Mouse (Mus musculus) left cerebral cortex, adult 18-20 months (tissue): ENCODE results near the gene Ormdl1. TPM values are rescaled to one million over a fixed set of nuclear protein-coding genes. Genes with fewer than 3 reads are reported as not detected.
"Not testable (repeated sequence)": the region's sequence is repeated elsewhere in the genome, so short reads cannot be mapped to it uniquely, and the experiment has no call there.

Experiments used
- DNase-seq, 2 experiments: peaks; one replicate each; pipeline ENCODE4 v3.0.0; 2021 to 2022; ENCODE audit warnings: low spot score in 2 of 2, mixed read lengths in 1 of 2
- long read RNA-seq, 2 experiments: library from polyadenylated mRNA; stranded (forward); transcript quantifications; one replicate each; pipeline ENCODE4 v2.0.0; 2021
- total RNA-seq, 2 experiments: library from RNA; stranded (reverse); gene quantifications; 2 replicates each; pipeline ENCODE4 v1.2.3; 2021

Gene Ormdl1
- 1 to 10 TPM; 8.3 to 9.9 TPM for total RNA-seq
- long read RNA-seq, experiment 1, transcript Ormdl1-201 (4 exons, 1,910 nt), result major isoform, 17 of 21 reads
- long read RNA-seq, experiment 1, partial matches to known transcripts, result 1 of 21 reads
- long read RNA-seq, experiment 1, other reads (novel, unspliced or antisense), result 3 of 21 reads
- long read RNA-seq, experiment 2, transcript Ormdl1-201 (4 exons, 1,910 nt), result major isoform, 16 of 18 reads
- long read RNA-seq, experiment 2, partial matches to known transcripts, result 0 of 18 reads
- long read RNA-seq, experiment 2, other reads (novel, unspliced or antisense), result 2 of 18 reads

- DNase-seq, result peak; percentile 97
Measured at GRCm38 (mm10) chr1:53296581-53297383, at the start of gene Ormdl1, which contains the start of the genes Pms1 and Gm28778. Ormdl1 (plus strand) TSS chr1:53297095. Pms1 (minus strand) TSS chr1:53297018. Gm28778 (plus strand) TSS chr1:53297111.

GRCm38 (mm10) chr1:53264958-53265612 is 31.8 kb upstream of the Ormdl1 start:
- not testable (repeated sequence) for DNase-seq

- DNase-seq, result no peak
Measured at GRCm38 (mm10) chr1:53269901-53270300, 27.0 kb upstream of the Ormdl1 start.

GRCm38 (mm10) chr1:53272646-53273045 is 24.2 kb upstream of the Ormdl1 start:
- DNase-seq, result peak; percentile 52 to 55

- no peak for DNase-seq
Measured at GRCm38 (mm10) chr1:53291197-53291596, 5.7 kb upstream of the Ormdl1 start.

DNA sequence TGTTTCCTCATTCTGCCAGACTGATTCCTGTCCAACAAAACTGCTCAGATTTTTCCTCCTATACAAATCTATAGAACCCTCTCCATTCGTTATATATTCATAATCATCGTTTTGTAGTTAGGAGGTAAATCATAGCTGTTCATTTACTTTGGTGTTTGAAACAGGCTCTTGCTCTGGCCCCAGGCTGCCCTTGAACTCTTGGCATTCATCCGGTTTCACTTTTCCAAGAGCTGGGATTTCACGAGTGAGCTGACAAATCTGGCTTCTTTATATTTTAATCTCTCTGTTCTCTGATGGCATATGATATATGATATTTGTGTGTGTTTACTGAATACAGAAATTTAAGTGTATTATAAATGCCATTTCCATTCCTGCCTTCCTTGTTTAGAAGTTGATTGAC is 3.6 kb downstream of the Ormdl1 start:
- no peak for DNase-seq

GRCm38 (mm10) chr1:53312989-53313967 is 16.4 kb downstream of the Ormdl1 start, which contains the start of gene Osgepl1:
Osgepl1 (plus strand) TSS chr1:53313624.
- peak; percentile 82 to 88 for DNase-seq

GRCm38 (mm10) chr1:53321662-53322344 is 24.9 kb downstream of the Ormdl1 start:
- DNase-seq, result no peak

DNA sequence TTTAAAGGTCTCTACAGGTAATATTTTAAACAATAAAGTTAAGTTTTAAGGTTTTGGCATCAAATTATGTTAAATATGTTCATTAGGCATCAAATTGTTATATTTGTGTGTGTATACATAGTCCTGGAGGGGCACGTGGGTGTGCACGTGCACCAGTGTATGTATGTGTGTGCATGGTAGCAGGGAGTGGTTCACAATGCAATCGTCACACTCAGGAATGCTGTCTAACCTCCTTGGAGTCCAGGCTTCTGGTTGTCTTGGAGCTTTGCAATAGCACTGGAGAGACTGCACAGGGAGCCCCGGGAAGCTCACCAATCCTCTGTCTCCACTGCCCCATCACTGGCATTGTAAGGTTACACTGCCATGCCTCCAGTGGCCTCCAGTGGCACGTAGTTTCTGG is 26.4 kb downstream of the Ormdl1 start:
- DNase-seq, result no peak

- no peak for DNase-seq
Measured at GRCm38 (mm10) chr1:53324277-53324676, 27.4 kb downstream of the Ormdl1 start.

DNA sequence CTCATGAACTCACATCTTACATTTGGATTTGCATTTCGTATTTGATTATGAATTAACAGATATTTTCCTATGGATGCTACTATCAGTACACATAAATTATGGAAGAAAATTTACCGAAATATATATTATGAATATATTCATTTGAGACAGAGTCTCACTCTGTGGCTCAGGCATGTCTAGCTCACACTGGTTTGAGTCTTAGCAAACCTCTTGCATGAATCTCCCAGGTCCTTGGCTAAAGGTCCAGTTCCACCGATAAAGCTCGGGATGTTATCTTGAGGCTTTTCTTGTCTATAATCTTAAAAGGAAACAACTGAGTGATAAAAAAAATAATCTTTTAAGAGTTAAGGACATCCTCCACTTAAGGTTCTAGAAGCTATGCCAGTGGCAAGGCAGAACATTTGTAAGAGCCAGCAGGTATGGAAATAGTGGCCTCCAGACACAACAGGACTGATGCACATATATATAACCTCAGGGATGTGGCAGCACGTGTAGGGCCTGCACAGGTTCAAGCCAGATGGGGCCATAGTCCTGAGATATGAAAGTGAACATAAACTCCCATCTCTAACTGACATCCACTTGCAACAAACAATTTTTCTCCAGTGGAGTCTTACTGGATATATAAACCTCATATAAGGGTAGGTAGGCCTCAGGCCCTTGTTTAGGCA is 28.1 kb downstream of the Ormdl1 start:
- DNase-seq, result no peak

- DNase-seq, result not testable (repeated sequence)
Measured at GRCm38 (mm10) chr1:53333527-53333926, 36.6 kb downstream of the Ormdl1 start.

DNA sequence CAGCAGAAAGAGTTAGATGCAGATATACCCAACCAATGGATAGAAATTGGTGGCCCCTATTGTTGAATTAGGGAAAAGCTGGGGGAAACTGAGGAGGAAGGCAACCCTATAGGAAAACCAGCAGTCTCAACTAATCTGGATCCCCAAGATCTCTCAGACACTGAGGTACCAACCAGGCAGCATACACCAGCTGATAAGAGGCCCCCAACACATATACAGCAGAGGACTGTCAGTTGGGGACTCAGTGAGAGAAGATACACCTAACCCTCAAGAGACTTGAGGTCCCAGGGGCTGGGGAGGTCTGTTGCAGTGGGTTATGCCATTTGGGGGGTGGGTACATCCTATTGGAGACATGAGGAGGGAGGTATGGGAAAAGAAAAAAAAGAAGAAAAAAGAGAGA is 38.6 kb downstream of the Ormdl1 start:
- DNase-seq, result no peak

DNA sequence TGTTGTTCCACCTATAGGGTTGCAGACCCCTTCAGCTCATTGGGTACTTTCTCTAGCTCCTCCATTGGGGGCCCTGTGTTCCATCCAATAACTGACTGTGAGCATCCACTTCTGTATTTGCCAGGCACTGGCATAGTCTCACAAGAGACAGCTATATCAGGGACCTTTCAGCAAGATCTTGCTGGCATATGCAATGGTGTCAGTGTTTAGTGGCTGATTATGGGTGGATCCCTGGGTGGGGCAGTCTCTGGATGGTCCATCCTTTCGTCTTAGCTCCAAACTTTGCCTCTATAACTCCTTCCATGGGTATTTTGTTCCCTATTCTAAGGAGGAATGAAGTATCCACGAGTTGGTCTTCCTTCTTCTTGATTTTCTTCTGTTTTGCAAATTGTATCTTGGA is 40.5 kb downstream of the Ormdl1 start:
- not testable (repeated sequence) for DNase-seq

- no peak for DNase-seq
Measured at GRCm38 (mm10) chr1:53341071-53341470, 44.2 kb downstream of the Ormdl1 start.

- DNase-seq, result peak; percentile 94 to 98
Measured at GRCm38 (mm10) chr1:53352327-53353261, 55.7 kb downstream of the Ormdl1 start, which contains the start of the genes Asdurf, Gm28551 and Asnsd1. Asdurf (minus strand) TSS chr1:53352619. Gm28551 (minus strand) TSS chr1:53352667. Asnsd1 (minus strand) TSS chr1:53352752.

DNA sequence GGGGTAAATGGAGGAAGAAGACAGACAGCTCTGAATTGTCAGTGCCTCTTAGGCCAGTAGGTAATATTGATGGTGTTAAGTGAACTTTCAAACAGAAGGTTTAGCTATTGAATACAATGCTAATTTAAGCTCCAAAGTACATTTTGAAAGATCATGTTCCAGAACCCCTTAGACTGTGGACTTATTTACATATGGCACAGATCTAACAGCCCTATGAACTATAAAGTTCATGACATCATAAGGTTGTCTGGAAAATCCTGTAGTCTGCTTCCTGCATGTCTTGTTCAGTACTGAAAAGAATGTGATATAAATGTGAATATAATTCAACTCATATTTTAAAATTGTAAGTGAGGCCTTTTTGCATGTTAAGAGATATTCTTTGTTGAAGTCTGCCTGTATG is 62.1 kb downstream of the Ormdl1 start:
- DNase-seq, result no peak
